Mouse (Mus musculus) MEL (cell line): ENCODE results near the gene 4930539E08Rik.

ENCODE experiments used
- CTCF ChIP-seq, 3 experiments: IDR thresholded peaks in 2 of 3; conservative IDR thresholded peaks in 1 of 3; 2 replicates each; pipeline ENCODE4 v1.5.1; 2011 to 2012; ENCODE audit warnings: low read length in 3 of 3, low read depth in 2 of 3, mild to moderate bottlenecking in 2 of 3, improper control_type of control experiment in 1 of 3, inconsistent platforms in 1 of 3, mixed read lengths in 1 of 3, moderate library complexity in 1 of 3; ENCODE audit not compliant: control insufficient read depth in 1 of 3, insufficient read depth in 1 of 3, poor library complexity in 1 of 3, severe bottlenecking in 1 of 3
- MAZ ChIP-seq: IDR thresholded peaks from 2 replicates; pipeline ENCODE4 v1.6.1; 2012; ENCODE audit warnings: low read depth, mild to moderate bottlenecking, inconsistent platforms, low read length, improper control_type of control experiment
- POLR2A ChIP-seq, 2 experiments: IDR thresholded peaks; 2 replicates each; pipeline ENCODE4 v1.6.1; 2011 to 2012; ENCODE audit warnings: low read length in 2 of 2, mild to moderate bottlenecking in 2 of 2, control low read depth in 1 of 2, improper control_type of control experiment in 1 of 2, low read depth in 1 of 2, moderate library complexity in 1 of 2; ENCODE audit not compliant: control insufficient read depth in 1 of 2, insufficient read depth in 1 of 2, poor library complexity in 1 of 2
- SMC3 ChIP-seq: IDR thresholded peaks from 2 replicates; pipeline ENCODE4 v1.6.1; 2011; ENCODE audit warnings: low read depth, low read length, improper control_type of control experiment
- ZNF384 ChIP-seq: IDR thresholded peaks from 2 replicates; pipeline ENCODE4 v1.6.1; 2012; ENCODE audit warnings: low read depth, mild to moderate bottlenecking, inconsistent platforms, low read length, improper control_type of control experiment

- TF ChIP-seq MAZ (no peak), CTCF (IDR thresholded peaks at IDR 0.05 in 2 of 3, conservative IDR thresholded peaks at IDR 0.05 in 1 of 3; ENCODE audit: control insufficient read depth in 1 of 3, insufficient read depth in 1 of 3, low read depth in 2 of 3, low read length in 3 of 3, poor library complexity in 1 of 3, severe bottlenecking in 1 of 3) (no peak), ZNF384 (no peak), SMC3 (no peak), POLR2A (IDR thresholded peaks at IDR 0.05; ENCODE audit: control insufficient read depth in 1 of 2, insufficient read depth in 1 of 2, low read depth in 1 of 2, low read length in 2 of 2, poor library complexity in 1 of 2) (no peak)
These were observed 28.9 kb downstream of the 4930539E08Rik start for GRCm38 (mm10) chr17:28886266-28886665.
